Mouse (Mus musculus): ENCODE data around the gene Gm6803. TPM values are rescaled to one million over a fixed set of nuclear protein-coding genes. Genes with fewer than 3 reads are reported as not detected.

Gene Gm6803
- polyA plus RNA-seq, 1 experiment from 2014 or later = not detected

Other genes with a start within 250 kb of the Gm6803 start
- gene Gm21319, start 243.0 kb downstream of the Gm6803 start, polyA plus RNA-seq (2014; fragmentation: Nextera tagmentation; extraction: Ambion mirVana) = not detected in 2 replicates
- not detected in 2 replicates for gene Gm21936, start 223.3 kb downstream of the Gm6803 start, polyA plus RNA-seq (2014; fragmentation: Nextera tagmentation; extraction: Ambion mirVana)
- gene BB287469, start 202.2 kb downstream of the Gm6803 start, polyA plus RNA-seq (2014; fragmentation: Nextera tagmentation; extraction: Ambion mirVana) = not detected in 2 replicates
- not detected in 2 replicates for gene Gm2001, start 176.4 kb downstream of the Gm6803 start, polyA plus RNA-seq (2014; fragmentation: Nextera tagmentation; extraction: Ambion mirVana)
- gene Gm2016, start 144.7 kb downstream of the Gm6803 start, polyA plus RNA-seq (2014; fragmentation: Nextera tagmentation; extraction: Ambion mirVana) = not detected in 2 replicates
- not detected in 2 replicates for gene Gm2022, start 123.4 kb downstream of the Gm6803 start, polyA plus RNA-seq (2014; fragmentation: Nextera tagmentation; extraction: Ambion mirVana)
- not detected in 2 replicates for gene Gm2035, start 98.9 kb downstream of the Gm6803 start, polyA plus RNA-seq (2014; fragmentation: Nextera tagmentation; extraction: Ambion mirVana)
- gene Gm2042, start 64.7 kb downstream of the Gm6803 start, polyA plus RNA-seq (2014; fragmentation: Nextera tagmentation; extraction: Ambion mirVana) = not detected in 2 replicates
- not detected in 2 replicates for gene Gm2075, start 6.9 kb downstream of the Gm6803 start, polyA plus RNA-seq (2014; fragmentation: Nextera tagmentation; extraction: Ambion mirVana)
- gene Gm2056, start 8.2 kb upstream of the Gm6803 start, polyA plus RNA-seq (2014; fragmentation: Nextera tagmentation; extraction: Ambion mirVana) = not detected in 2 replicates
- not detected in 2 replicates for gene Gm16368, start 64.9 kb upstream of the Gm6803 start, polyA plus RNA-seq (2014; fragmentation: Nextera tagmentation; extraction: Ambion mirVana)
- not detected in 2 replicates for gene Gm10436, start 163.3 kb upstream of the Gm6803 start, polyA plus RNA-seq (2014; fragmentation: Nextera tagmentation; extraction: Ambion mirVana)
- gene Gm8332, start 231.3 kb upstream of the Gm6803 start, polyA plus RNA-seq (2014; fragmentation: Nextera tagmentation; extraction: Ambion mirVana) = not detected in 2 replicates

All from embryonic facial prominence, embryonic 14.5 days (tissue).